ENCODE assay signal across 8 mouse cellular contexts in the genomic region with DNA sequence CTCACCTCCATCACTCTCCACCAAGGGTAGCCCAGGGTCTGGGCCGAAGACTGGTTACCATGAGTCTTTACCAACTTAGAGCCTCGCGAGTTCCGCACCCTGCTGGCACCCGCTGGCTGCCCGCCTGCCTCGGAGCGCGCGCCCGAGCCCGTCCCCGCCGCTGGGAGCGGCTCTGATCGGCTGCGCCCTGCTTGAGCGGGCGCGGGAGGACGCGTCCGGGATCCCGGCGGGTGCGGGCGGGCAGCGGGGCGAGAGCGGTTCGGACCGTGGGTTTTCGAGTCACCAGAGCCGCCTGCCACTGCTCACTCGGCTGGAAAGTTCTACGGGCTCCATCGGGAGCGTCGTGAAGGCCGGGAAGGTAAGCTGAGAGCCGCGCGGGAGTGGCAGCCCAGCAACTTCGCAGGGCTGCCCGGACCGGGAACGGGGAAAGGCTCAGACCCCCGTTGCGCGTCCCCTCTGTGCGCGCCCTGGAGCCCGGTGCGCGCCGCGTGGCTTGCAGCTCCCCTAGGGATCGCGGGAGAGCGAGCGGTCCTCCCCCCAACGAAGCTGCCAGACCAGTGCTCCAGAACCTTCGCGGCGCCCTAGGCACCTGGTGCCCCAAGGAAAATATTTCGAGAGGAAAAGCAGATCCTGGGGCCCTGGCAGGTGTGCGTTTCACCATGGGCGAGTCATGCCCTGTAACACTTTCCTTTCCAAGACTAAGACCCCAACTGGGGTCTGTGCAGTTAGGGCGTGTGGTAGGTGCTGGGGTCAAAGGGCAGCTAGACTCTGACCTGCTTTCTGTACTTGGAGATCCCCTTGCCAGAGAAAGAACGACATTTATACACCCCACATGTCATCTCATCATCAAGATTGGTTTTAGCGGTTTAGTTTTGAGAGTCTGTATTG. TPM values are rescaled to one million over a fixed set of nuclear protein-coding genes. Genes with fewer than 3 reads are reported as not detected.
DNase-seq lines count a peak whose midpoint lies in the region; ATAC-seq and TF ChIP-seq lines count a peak whose summit lies in the region.

No protein-coding gene starts in this region.

- peak overlapping the region; percentile 82 for H3K9ac ChIP-seq in heart, embryonic 11.5 days (ENCODE audit: low read depth, low read length)
- peak overlapping the region; percentile 66 for H3K9ac ChIP-seq in limb, embryonic 11.5 days (ENCODE audit: low read length)

- H3K27me3 ChIP-seq in heart, embryonic 11.5 days (ENCODE audit: control insufficient read depth, insufficient read depth, low read length), result peaks cover 5% of the 10 kb centered on the region; the same call in 1 of the 2 replicates
- peaks cover 11% of the 10 kb centered on the region for H3K27me3 ChIP-seq in limb, embryonic 11.5 days (ENCODE audit: control insufficient read depth, insufficient read depth, low read length)
- no peaks in the 10 kb centered on the region for H3K27me3 ChIP-seq in myocyte (ENCODE audit: control insufficient read depth, insufficient read depth, insufficient read length)

- H3K9me3 ChIP-seq in heart, embryonic 11.5 days (replicated peaks; ENCODE audit: control insufficient read depth, low read length), result no peaks in the 10 kb centered on the region
- H3K9me3 ChIP-seq in limb, embryonic 11.5 days (ENCODE audit: control insufficient read depth, low read length), result no peaks in the 10 kb centered on the region

- no peaks in the 10 kb centered on the region for H3K36me3 ChIP-seq in heart, embryonic 11.5 days (ENCODE audit: control insufficient read depth, insufficient read depth, low read length)
- H3K36me3 ChIP-seq in limb, embryonic 11.5 days (ENCODE audit: control insufficient read depth, insufficient read depth, low read length), result no peaks in the 10 kb centered on the region
- H3K36me3 ChIP-seq in myocyte (ENCODE audit: control insufficient read depth, insufficient read depth), result no peaks in the 10 kb centered on the region

- TF ChIP-seq POLR2A in myocyte (IDR thresholded peaks at IDR 0.05; ENCODE audit: insufficient read length, low read depth), result peak; percentile 82

- peak; percentile 49; the same call in 1 of the 2 replicates for ATAC-seq in heart, embryonic 11.5 days (replicated peaks; ENCODE audit: insufficient number of reproducible peaks, low FRiP score, low TSS enrichment)
- ATAC-seq in limb, embryonic 11.5 days (ENCODE audit: insufficient number of reproducible peaks, low FRiP score, low TSS enrichment, low read depth), result peak; percentile 70
- no peak for ATAC-seq in monocyte, adult 5-6 weeks (replicated peaks; ENCODE audit: insufficient number of reproducible peaks, low FRiP score, low TSS enrichment, poor library complexity, severe bottlenecking)

- peaks cover 9% of the 10 kb centered on the region for H3K4me1 ChIP-seq in heart, embryonic 11.5 days (ENCODE audit: control insufficient read depth, insufficient read depth, low read length)
- no peaks in the 10 kb centered on the region for H3K4me1 ChIP-seq in limb, embryonic 11.5 days (ENCODE audit: control insufficient read depth, insufficient read depth, low read length)

- peak overlapping the region; percentile 23 for H3ac ChIP-seq in myocyte (ENCODE audit: control insufficient read depth, insufficient read length)

- H3K4me2 ChIP-seq in heart, embryonic 11.5 days, result peak overlapping the region; percentile 67
- peak overlapping the region; percentile 97 for H3K4me2 ChIP-seq in limb, embryonic 11.5 days (ENCODE audit: low read depth, severe bottlenecking)
- peak overlapping the region; percentile 97 for H3K4me2 ChIP-seq in myocyte (ENCODE audit: low read depth)

- peak overlapping the region; percentile 51 for H3K27ac ChIP-seq in heart, embryonic 11.5 days (ENCODE audit: low read depth, low read length)
- no peak overlapping the region for H3K27ac ChIP-seq in limb, embryonic 11.5 days (replicated peaks; ENCODE audit: low read depth, low read length)

- peak overlapping the region; percentile 55 for H3K4me3 ChIP-seq in heart, embryonic 11.5 days (ENCODE audit: low read depth, low read length)
- peak overlapping the region; percentile 51 for H3K4me3 ChIP-seq in limb, embryonic 11.5 days (ENCODE audit: low read depth, low read length)
- H3K4me3 ChIP-seq in myocyte, result peak overlapping the region; percentile 69

- H3K79me2 ChIP-seq in myocyte (ENCODE audit: control insufficient read depth, insufficient read depth), result peaks cover 59% of the 10 kb centered on the region

- DNase-seq in cerebellum, postnatal 10 days, result peak; percentile 67 to 73
- no peak for DNase-seq in cerebellum, adult 11 months
- peak; percentile 36 for DNase-seq in urinary bladder, adult 2 months (ENCODE audit: low spot score)
- no peak for DNase-seq in urinary bladder, postnatal 10 days (ENCODE audit: low spot score)
- DNase-seq in limb, embryonic 11.5 days (ENCODE audit: low spot score), result peak; percentile 60

- WGBS in heart, embryonic 11.5 days (ENCODE audit: insufficient replicate concordance), result 1% methylated on average over 66 of the region's 71 CpGs
- under 1% methylated on average over 70 of the region's 71 CpGs for WGBS in limb, embryonic 11.5 days

TF ChIP-seq in myocyte, 11 proteins besides CTCF, POLR2A, EP300 and RAD21:
- TF ChIP-seq MYOD1 (IDR thresholded peaks at IDR 0.05; ENCODE audit: control insufficient read depth in 1 of 3, insufficient read length in 2 of 3, low read depth in 2 of 3) (no peak), CEBPB (IDR thresholded peaks at IDR 0.05; ENCODE audit: insufficient read depth, poor library complexity, severe bottlenecking) (0 out of 2 replicates have a peak, but pooled peaks have one; percentile 2), MYOG (IDR thresholded peaks at IDR 0.05; ENCODE audit: control insufficient read depth in 1 of 3, insufficient read depth in 1 of 3, insufficient read length in 2 of 3, low read depth in 2 of 3) (peak in 1 of 3 experiments; percentile 26)

RNA-seq across cellular contexts. Expression of a gene that starts 46.1 kb away (rescaled TPM):
- polyA plus RNA-seq in urinary bladder, adult 2 months (2012; rRNA removed), result 53.7 and 57.4 TPM in 2 replicates
- 48.6 and 55.3 TPM in 2 replicates for polyA plus RNA-seq in heart, embryonic 11.5 days (2014; fragmentation: Nextera tagmentation; extraction: Ambion mirVana)
- 10.1 and 11.2 TPM in 2 replicates for polyA plus RNA-seq in limb, embryonic 11.5 days (2014; fragmentation: Nextera tagmentation; extraction: Ambion mirVana)
- 35.3 TPM for polyA plus RNA-seq in myocyte (2012; fragmentation: generic; extraction: Trizol)
- not detected in 3 replicates for total RNA-seq in monocyte, adult 5-6 weeks (2017)

Comparison
In these comparisons a context has a peak if more than half of its experiments do, and no peak if none do; other contexts are left out.
1. DNase-seq: peak in cerebellum, postnatal 10 days (2 of 2), urinary bladder, adult 2 months (single experiment) and limb, embryonic 11.5 days (single experiment); none in cerebellum, adult 11 months (single experiment) and urinary bladder, postnatal 10 days (single experiment).
2. Peak in every context shown above with its lines, with median percentiles within 50 percentile points of each other: H3K4me2 ChIP-seq and H3K4me3 ChIP-seq.